Mouse (Mus musculus): ENCODE data around the gene Tmem100.

DNA sequence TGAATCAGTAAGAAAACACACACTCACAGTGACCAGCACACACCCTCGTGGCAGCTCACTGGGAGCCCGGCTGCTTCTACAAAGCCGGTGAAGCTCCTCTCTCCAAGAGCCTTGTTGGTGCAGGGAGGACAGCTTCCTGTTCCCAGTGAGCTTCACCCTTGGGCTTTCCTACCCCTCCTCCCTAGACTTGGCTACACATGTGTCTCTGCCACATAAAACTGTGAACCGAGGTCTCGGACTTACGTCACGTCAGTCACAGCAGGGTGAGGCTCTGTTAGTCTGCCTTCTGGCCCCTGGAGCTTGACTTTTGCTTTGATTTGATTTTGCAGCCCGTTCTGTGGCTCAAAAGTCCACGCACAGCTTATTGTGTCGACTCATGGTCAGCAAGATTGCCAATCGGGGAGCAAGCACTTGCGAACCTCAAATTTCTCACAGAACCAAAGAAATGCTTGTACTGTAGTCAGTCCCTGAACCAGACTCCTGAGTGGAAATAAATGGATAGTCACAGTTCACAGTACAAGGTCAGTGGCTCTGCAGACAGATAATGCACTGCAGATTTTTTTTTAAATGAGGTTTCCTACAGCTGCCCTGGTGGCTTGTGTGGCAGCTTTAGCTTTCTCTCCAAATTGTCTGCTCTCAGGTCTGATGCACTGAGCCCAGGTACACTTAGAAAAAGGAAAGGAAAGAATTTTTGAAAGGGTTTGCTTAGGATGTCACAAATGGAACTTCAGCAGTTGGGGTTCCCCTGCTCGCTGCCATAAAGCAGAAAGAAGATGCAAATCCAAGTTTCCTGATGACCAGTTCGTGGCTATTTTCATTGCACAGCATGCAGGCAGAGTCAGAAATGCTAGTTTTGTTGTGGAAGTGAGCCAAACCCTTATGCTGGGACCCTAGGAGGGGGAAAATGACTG, 4.0 kb upstream of the Tmem100 start:
- TF ChIP-seq CTCF (IDR thresholded peaks at IDR 0.05; ENCODE audit: low read depth), result no peak
- TF ChIP-seq EP300 (optimal IDR thresholded peaks at IDR 0.05), result no peak
